Mouse (Mus musculus) embryonic fibroblast, embryonic 13.5 days (primary cell): Measurements from ENCODE around the gene Slc31a1. TPM values are rescaled to one million over a fixed set of nuclear protein-coding genes. Genes with fewer than 3 reads are reported as not detected.

Experiments used
- H3K27ac ChIP-seq: 2 replicates; pipeline ENCODE4 v1.5.1; 2012; ENCODE audit warnings: low read length, control low read depth, inconsistent platforms; ENCODE audit not compliant: insufficient read depth
- H3K4me1 ChIP-seq: 2 replicates; pipeline ENCODE4 v1.6.1; 2011; ENCODE audit warnings: low read length; ENCODE audit not compliant: control insufficient read depth, insufficient read depth
- H3K4me3 ChIP-seq: 2 replicates; pipeline ENCODE4 v1.5.1; 2011; ENCODE audit warnings: mild to moderate bottlenecking, control low read depth, low read length; ENCODE audit not compliant: insufficient read depth
- CTCF ChIP-seq: IDR thresholded peaks from 2 replicates; pipeline ENCODE4 v1.5.1; 2011; ENCODE audit warnings: mild to moderate bottlenecking, control low read depth, low read length, moderate library complexity, borderline replicate concordance; ENCODE audit not compliant: insufficient read depth
- POLR2A ChIP-seq: IDR thresholded peaks from 2 replicates; pipeline ENCODE4 v1.6.1; 2011; ENCODE audit warnings: low read depth, mild to moderate bottlenecking, control low read depth, low read length, moderate library complexity
- polyA plus RNA-seq: library from polyadenylated mRNA; stranded (reverse); fragments of >200 nt; gene quantifications from 2 replicates; pipeline ENCODE4 v1.2.4, GENCODE M21; 2011; ENCODE audit warnings: low read depth; ENCODE audit not compliant: missing spikeins, insufficient read length

The Slc31a1 gene
- polyA plus RNA-seq = 40.8 and 46.7 TPM in 2 replicates

DNA sequence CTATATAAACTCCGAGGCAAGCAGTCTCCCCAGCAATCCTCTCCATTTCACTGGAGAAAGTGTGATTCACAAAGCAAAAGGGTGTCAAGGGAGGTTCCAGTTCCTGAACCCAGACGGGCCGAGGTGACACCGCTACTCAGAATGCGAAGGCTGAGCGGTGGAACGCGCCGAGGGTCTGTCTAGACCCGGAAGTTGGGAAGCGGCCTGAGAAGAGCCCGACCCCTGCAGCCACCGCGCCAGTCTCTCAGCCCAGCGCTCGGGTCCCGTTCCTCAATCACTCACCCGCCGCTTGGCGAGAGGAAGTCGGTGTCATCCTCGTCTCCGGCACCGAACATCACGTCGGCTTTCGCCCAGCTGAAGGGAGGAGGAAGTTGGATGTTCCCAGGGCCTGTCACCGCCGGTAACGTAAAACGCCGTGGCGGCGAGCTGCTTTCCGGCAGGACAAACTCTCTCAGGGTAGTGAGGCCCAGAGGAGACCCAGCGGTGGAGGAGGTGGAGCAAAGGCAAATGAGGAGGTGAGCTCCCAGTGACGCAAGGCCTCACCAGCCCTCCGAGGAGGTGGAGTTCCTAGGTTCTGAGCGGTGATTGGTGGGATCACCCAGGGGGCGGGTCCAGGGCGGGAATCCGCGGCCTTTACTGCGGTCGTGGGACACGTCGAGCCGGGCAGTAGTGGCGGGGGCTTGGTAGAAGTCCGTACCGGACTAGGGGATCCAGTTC is at the start of gene Slc31a1, which contains the start of gene Fkbp15:
Gene Slc31a1, plus strand, starts transcription at position 640 of the 717 bp plus-strand sequence.
Gene Fkbp15, minus strand, starts transcription at position 461 of the 717 bp plus-strand sequence.
- TF ChIP-seq CTCF (no peak), POLR2A (peak; percentile 80)
- Histone ChIP-seq H3K4me3 (peak within 1 kb of the TSS; percentile 87), H3K4me1 (no peaks in the 10 kb centered on the region), H3K27ac (peak within 1 kb of the TSS; percentile 55)

DNA sequence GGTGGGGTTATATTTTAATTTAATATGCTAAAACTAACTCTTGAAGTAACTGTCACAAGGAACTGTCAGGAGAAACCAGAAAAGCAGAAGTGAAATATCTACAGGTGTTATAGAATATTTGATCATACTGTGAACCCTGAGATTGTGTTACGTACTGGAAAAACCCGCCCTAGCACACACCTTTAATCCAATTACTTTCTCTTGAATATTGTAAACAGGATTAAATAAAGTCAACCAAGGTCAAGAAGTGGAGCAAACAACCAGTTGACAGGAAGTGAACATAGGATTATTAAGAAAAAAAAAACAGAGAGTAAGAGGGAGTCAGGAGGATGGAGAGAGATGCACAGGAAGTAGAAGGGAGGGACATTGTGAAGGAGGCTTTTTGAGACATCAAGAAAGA is 47.7 kb upstream of the Slc31a1 start:
- TF ChIP-seq CTCF = no peak
- no peak for TF ChIP-seq POLR2A
- H3K4me1 ChIP-seq = no peaks in the 10 kb centered on the region
- no peak overlapping the region for H3K27ac ChIP-seq
- no peak overlapping the region for H3K4me3 ChIP-seq

DNA sequence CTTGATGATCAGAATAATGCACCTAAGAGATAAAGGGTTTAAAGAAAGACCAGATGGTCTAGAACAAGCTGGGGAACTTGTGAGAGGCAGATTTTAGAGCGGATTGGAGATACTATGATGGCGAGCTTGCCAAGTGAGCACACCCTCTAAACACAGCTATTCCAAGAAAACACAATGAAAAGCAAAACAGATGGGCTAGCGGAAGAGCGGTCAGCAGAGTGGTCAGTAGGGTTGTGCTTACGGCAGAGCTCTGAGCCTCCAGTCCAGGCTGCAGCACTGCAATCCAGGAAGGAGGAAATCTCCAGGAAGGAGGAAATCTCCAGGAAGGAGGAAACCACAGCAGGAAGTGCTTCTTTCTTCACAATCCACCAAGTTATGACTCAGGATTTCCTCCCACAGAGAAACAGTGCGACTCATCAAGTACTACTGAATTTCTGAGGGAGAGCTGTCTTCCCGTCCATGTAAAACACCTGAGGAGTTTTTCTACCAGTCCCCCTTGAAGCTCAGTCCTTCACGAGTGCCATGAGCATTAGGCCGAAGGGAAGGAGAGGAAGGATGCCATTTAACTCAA is 46.8 kb upstream of the Slc31a1 start:
- TF ChIP-seq POLR2A (no peak), CTCF (no peak)
- H3K27ac ChIP-seq = no peak overlapping the region
- no peaks in the 10 kb centered on the region for H3K4me1 ChIP-seq
- H3K4me3 ChIP-seq = no peak overlapping the region

DNA sequence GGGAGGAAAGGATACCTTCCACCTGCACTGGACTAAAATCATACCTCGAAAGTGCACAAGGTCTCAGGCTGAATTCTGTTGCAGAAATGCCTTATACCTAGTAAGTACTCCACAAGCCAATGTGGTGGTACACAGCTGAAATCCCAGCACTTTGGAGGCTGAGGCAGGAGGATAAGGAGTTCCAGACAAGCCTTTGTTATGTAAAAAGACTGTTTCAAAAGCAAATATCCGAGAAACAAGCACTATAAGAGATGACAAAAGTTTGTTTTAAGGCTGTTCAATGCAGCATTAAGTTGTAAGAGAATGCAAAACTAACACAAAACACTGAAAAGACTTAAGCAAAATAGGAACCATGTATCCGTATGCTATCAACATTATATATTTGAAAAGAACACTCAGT is 46.0 kb upstream of the Slc31a1 start:
- H3K4me1 ChIP-seq = no peaks in the 10 kb centered on the region
- TF ChIP-seq CTCF = no peak
- no peak for TF ChIP-seq POLR2A
- H3K4me3 ChIP-seq = no peak overlapping the region
- no peak overlapping the region for H3K27ac ChIP-seq

- H3K4me1 ChIP-seq = no peaks in the 10 kb centered on the region
- H3K27ac ChIP-seq = no peak overlapping the region
- no peak overlapping the region for H3K4me3 ChIP-seq
- TF ChIP-seq POLR2A = no peak
- TF ChIP-seq CTCF = no peak
These were observed 44.1 kb upstream of the Slc31a1 start for GRCm38 (mm10) chr4:62316456-62316855.

GRCm38 (mm10) chr4:62318294-62318693 is 42.2 kb upstream of the Slc31a1 start:
- TF ChIP-seq CTCF = no peak
- no peak for TF ChIP-seq POLR2A
- H3K27ac ChIP-seq = no peak overlapping the region
- no peaks in the 10 kb centered on the region for H3K4me1 ChIP-seq
- H3K4me3 ChIP-seq = no peak overlapping the region

- H3K4me1 ChIP-seq = no peaks in the 10 kb centered on the region
- no peak overlapping the region for H3K4me3 ChIP-seq
- H3K27ac ChIP-seq = no peak overlapping the region
- TF ChIP-seq CTCF (no peak), POLR2A (no peak)
These were observed 37.8 kb upstream of the Slc31a1 start for GRCm38 (mm10) chr4:62322684-62323083.

DNA sequence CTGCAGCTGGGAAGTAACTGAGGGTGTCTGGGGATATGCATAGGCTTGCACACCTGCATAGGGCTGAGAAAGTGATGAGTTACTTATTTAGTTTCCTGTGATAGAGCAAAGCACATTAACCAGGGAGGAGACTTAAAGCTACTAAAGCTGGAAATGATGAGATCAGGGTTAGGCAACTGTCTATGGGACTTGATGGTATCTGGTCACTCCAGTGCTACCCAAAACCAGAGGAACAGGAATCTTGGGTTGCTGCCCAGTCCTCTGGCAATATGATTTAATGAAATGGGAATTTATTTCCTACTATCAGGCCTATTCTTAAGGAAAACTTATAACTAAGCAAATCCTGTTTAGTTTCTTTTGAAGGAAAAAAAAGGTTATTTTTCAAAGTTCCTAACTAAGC is 34.4 kb upstream of the Slc31a1 start:
- H3K4me3 ChIP-seq = no peak overlapping the region
- H3K27ac ChIP-seq = no peak overlapping the region
- no peak for TF ChIP-seq POLR2A
- TF ChIP-seq CTCF = no peak
- H3K4me1 ChIP-seq = no peaks in the 10 kb centered on the region

DNA sequence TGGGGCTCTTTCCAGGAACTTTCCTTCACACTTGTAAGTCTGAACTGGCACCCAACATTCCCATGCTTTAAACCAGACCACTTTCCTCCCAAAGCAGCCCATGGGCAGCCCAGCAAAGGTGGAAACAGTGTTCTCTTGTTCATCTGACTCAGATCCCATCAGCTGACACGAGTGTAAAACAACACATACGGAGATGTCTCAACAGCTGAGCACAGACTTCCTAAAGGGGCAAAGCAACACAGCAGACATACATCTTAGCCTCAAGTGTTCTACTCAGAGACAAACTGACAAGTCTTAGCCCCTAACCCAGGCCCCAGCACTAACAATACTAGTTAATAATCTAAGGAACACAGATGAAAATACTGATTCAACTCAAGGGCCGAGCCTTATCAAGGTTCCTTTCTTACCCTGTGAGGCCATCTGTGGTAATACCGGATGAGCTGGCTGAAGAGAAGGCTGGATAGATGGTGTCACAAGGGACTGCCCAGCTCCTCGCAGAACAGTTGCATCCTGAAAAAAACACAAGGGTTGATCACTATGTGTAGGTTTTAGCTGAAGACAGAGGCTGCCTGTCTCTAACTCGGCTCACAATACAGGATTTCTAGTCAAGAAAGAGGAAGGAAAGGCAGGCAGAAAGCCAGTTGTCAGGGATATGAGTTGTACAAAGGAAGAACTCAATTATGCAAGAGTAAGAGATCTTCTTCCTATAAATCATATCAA is 31.4 kb upstream of the Slc31a1 start:
- TF ChIP-seq CTCF (no peak), POLR2A (no peak)
- H3K4me1 ChIP-seq = no peaks in the 10 kb centered on the region
- H3K4me3 ChIP-seq = no peak overlapping the region
- H3K27ac ChIP-seq = no peak overlapping the region

DNA sequence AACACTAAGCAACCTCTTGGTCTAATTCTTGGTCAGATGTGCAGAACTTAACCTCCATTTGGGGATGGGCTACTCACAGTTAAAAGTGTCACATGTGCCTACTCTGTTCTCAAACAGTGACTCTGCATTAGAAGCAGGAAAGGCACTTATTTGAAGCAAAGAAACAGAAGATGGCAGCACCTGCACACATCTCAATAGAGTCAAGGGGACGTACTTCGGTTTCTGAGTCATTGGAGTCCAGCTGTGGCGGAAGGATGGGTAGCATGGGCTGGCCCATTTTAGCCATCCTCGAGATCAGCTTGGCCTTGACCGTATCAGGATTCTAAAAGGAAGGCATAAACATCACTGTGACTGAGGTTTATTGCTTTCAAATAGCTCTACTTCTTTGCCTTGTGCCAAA is 28.6 kb upstream of the Slc31a1 start:
- TF ChIP-seq CTCF = no peak
- TF ChIP-seq POLR2A = no peak
- Histone ChIP-seq H3K27ac (no peak overlapping the region), H3K4me3 (no peak overlapping the region), H3K4me1 (no peaks in the 10 kb centered on the region)

DNA sequence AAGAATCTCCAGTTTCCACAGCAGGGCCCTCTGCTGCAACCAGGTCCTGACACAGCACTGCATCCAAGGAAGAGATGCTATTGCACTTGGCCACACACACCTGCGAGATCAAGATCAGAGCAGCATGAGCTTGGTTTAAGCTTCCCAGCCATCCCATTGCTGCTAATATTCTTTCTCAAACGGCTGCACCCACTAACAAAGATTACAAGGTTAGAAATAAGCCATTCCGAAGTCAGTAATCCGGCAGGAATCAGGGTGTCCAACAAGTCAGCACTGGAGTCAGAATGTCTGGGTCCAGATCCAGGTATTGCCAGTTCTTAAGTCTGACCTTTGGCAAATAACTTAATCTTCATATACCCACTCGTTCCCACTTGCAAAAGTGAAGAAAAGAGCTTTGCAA is 22.0 kb upstream of the Slc31a1 start:
- no peak overlapping the region for H3K27ac ChIP-seq
- H3K4me3 ChIP-seq = no peak overlapping the region
- TF ChIP-seq CTCF = no peak
- no peak for TF ChIP-seq POLR2A
- H3K4me1 ChIP-seq = no peaks in the 10 kb centered on the region
